Mouse (Mus musculus): ENCODE measurements around the gene Irx6. TPM values are rescaled to one million over a fixed set of nuclear protein-coding genes. Genes with fewer than 3 reads are reported as not detected.

Gene Irx6
- polyA plus RNA-seq, 1 experiment from 2014 or later: 0.84 TPM

DNA sequence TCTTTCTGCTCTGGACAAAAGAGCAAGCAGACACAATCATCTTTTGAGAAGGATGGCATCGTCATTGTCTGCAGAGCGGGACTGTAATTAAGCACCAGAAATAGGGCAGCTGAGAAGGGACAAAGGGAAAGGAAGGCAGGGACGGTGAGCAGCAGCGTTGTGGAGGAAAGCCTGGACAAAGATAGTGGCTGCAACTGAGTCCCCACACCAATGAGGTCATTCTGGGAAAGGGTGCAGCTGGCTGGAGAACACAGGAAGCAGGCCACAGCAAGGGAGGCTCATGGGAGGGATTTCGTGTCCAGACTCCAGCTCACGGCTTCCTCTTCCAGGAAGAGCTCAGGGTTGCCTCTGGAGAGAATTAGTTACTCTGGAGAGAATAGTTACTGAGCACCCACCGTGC is 49.9 kb downstream of the Irx6 start:
- Histone ChIP-seq H3K4me1 (ENCODE audit: control insufficient read depth, insufficient read depth, low read length) (no peaks in the 10 kb centered on the region), H3K4me2 (ENCODE audit: low read depth, low read length) (no peak overlapping the region), H3K4me3 (ENCODE audit: low read depth, low read length) (no peak overlapping the region), H3K36me3 (replicated peaks; ENCODE audit: control insufficient read depth, insufficient read depth, low read depth, low read length) (no peaks in the 10 kb centered on the region), H3K27me3 (ENCODE audit: control insufficient read depth, insufficient read depth, low read length) (no peaks in the 10 kb centered on the region), H3K9me3 (replicated peaks; ENCODE audit: control insufficient read depth, low read length) (no peaks in the 10 kb centered on the region), H3K27ac (replicated peaks; ENCODE audit: low read depth, low read length) (no peak overlapping the region), H3K9ac (replicated peaks; ENCODE audit: low read length) (no peak overlapping the region)
- DNase-seq (ENCODE audit: low spot score) (no peak), ATAC-seq (replicated peaks; ENCODE audit: insufficient number of reproducible peaks, low FRiP score, low TSS enrichment, low read depth) (no peak)
- WGBS: 51% methylated on average over 7 of the region's 7 CpGs

DNA sequence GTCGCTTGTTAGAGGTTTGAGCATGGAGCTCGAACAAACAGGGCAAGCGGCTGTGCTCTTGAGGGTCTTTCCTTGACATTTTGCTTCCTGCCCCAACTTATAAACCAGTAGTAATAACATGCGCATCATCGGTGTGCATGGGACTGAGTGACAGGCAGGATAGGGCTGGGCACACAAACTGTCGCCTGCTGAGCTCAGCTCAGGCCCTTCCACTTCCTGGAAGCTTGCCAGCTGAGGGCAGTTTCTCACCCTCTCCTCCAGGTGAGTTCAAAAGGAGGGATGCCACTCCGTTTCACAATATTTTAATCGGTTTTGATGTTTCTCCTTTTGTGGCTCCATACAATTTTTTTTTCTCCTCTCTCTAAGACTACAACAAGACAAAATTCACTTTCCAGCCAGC is 50.3 kb downstream of the Irx6 start:
- ATAC-seq (replicated peaks; ENCODE audit: insufficient number of reproducible peaks, low FRiP score, low TSS enrichment, low read depth): no peak
- Histone ChIP-seq H3K9me3 (replicated peaks; ENCODE audit: control insufficient read depth, low read length) (no peaks in the 10 kb centered on the region), H3K36me3 (replicated peaks; ENCODE audit: control insufficient read depth, insufficient read depth, low read depth, low read length) (no peaks in the 10 kb centered on the region), H3K4me3 (ENCODE audit: low read depth, low read length) (no peak overlapping the region), H3K4me1 (ENCODE audit: control insufficient read depth, insufficient read depth, low read length) (no peaks in the 10 kb centered on the region), H3K27ac (replicated peaks; ENCODE audit: low read depth, low read length) (no peak overlapping the region), H3K9ac (replicated peaks; ENCODE audit: low read length) (no peak overlapping the region), H3K4me2 (ENCODE audit: low read depth, low read length) (no peak overlapping the region), H3K27me3 (ENCODE audit: control insufficient read depth, insufficient read depth, low read length) (no peaks in the 10 kb centered on the region)
- no peak for DNase-seq (ENCODE audit: low spot score)
- 83% methylated on average over 8 of the region's 8 CpGs for WGBS

Other genes starting within 250 kb of the Irx6 start
- gene Mmp2, start 153.0 kb downstream of the Irx6 start, polyA plus RNA-seq (2014; fragmentation: Nextera tagmentation; extraction: Ambion mirVana): 177 and 184 TPM in 2 replicates
- gene Lpcat2, start 181.1 kb downstream of the Irx6 start, polyA plus RNA-seq (2014; fragmentation: Nextera tagmentation; extraction: Ambion mirVana): 4.7 and 4.8 TPM in 2 replicates
- gene Capns2, start 227.1 kb downstream of the Irx6 start, polyA plus RNA-seq (2014; fragmentation: Nextera tagmentation; extraction: Ambion mirVana): 0.28 TPM in 1 of 2 replicates, not detected in the other

Measured in embryonic facial prominence, embryonic 11.5 days (tissue).